Mouse (Mus musculus) G1E (cell line): ENCODE measurements at regions not wholly inside any gene's neighbourhood (a gene's known extent, or its start where the extent isn't known, plus 50 kb on each side); places are given as distances from the start of the nearest gene placed in this dataset.

Experiments
- CTCF ChIP-seq: IDR thresholded peaks from 2 replicates; pipeline ENCODE4 v1.5.1; 2012; ENCODE audit warnings: low read depth, low read length, inconsistent platforms, mixed read lengths
- GATA2 ChIP-seq: IDR thresholded peaks from 2 replicates; pipeline ENCODE4 v1.6.1; 2012; ENCODE audit warnings: low read depth, low read length, inconsistent platforms, borderline replicate concordance
- POLR2AphosphoS5 ChIP-seq: IDR thresholded peaks from 2 replicates; pipeline ENCODE4 v1.6.1; 2012; ENCODE audit warnings: low read depth, low read length, inconsistent platforms; ENCODE audit not compliant: insufficient replicate concordance

GRCm38 (mm10) chr13:103660248-103660996, 114.0 kb downstream of the Srek1 start:
- no peak for TF ChIP-seq CTCF
- no peak for TF ChIP-seq GATA2
- TF ChIP-seq POLR2AphosphoS5 = no peak
